Mouse (Mus musculus): ENCODE data around the gene Wnt6. TPM values are rescaled to one million over a fixed set of nuclear protein-coding genes. Genes with fewer than 3 reads are reported as not detected.

Wnt6 gene
- polyA plus RNA-seq, 1 experiment from 2014 or later, result 1.3 TPM

DNA sequence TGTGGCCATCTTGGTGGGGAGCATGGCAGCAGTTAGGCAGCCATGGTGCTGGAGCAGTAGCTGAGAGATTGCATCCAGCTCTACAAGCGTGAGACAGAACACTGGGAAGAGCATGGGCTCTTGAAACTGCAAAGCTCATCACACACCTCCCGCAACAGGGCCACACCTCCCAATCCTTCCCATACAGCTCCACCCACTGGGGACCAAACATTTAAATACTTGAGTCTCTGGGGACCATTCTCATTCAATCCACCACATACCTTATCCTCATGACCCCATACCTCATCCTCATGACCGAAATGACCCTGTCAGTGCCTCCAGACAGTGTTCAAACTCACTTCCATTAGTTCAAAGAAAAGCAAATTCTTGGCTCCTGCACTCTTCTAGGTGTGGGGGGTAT is 61.6 kb downstream of the Wnt6 start:
- H3K9me3 ChIP-seq (replicated peaks), result no peaks in the 10 kb centered on the region
- no peak for ATAC-seq (ENCODE audit: insufficient number of reproducible peaks, low FRiP score)
- no peaks in the 10 kb centered on the region for H3K4me1 ChIP-seq (replicated peaks)
- H3K4me3 ChIP-seq, result no peak overlapping the region
- peaks cover 20% of the 10 kb centered on the region for H3K27me3 ChIP-seq (replicated peaks)
- no peak overlapping the region for H3K4me2 ChIP-seq
- no peak overlapping the region for H3K9ac ChIP-seq
- H3K36me3 ChIP-seq, result no peaks in the 10 kb centered on the region
- no peak overlapping the region for H3K27ac ChIP-seq (ENCODE audit: poor library complexity, severe bottlenecking)
- 70% methylated on average over 3 of the region's 3 CpGs for WGBS

Other genes with a start within 250 kb of the Wnt6 start
- 0.18 and 0.36 TPM in 2 replicates for gene Plcd4, start 229.0 kb upstream of the Wnt6 start, polyA plus RNA-seq (2016; fragmentation: Nextera tagmentation; extraction: Ambion mirVana)
- gene Usp37, start 227.6 kb upstream of the Wnt6 start, polyA plus RNA-seq (2016; fragmentation: Nextera tagmentation; extraction: Ambion mirVana), result 24.7 and 26.8 TPM in 2 replicates
- gene Zfp142, start 183.6 kb upstream of the Wnt6 start, polyA plus RNA-seq (2016; fragmentation: Nextera tagmentation; extraction: Ambion mirVana), result 5.9 and 7.9 TPM in 2 replicates
- 19.0 and 20.1 TPM in 2 replicates for gene Bcs1l, start 183.6 kb upstream of the Wnt6 start, polyA plus RNA-seq (2016; fragmentation: Nextera tagmentation; extraction: Ambion mirVana)
- gene Rnf25, start 170.5 kb upstream of the Wnt6 start, polyA plus RNA-seq (2016; fragmentation: Nextera tagmentation; extraction: Ambion mirVana), result 22.9 and 23.9 TPM in 2 replicates
- gene Stk36, start 170.4 kb upstream of the Wnt6 start, polyA plus RNA-seq (2016; fragmentation: Nextera tagmentation; extraction: Ambion mirVana), result 4.4 and 4.9 TPM in 2 replicates
- 25.1 and 25.8 TPM in 2 replicates for gene Ttll4, start 110.1 kb upstream of the Wnt6 start, polyA plus RNA-seq (2016; fragmentation: Nextera tagmentation; extraction: Ambion mirVana)
- 13.5 and 13.8 TPM in 2 replicates for gene Cyp27a1, start 58.3 kb upstream of the Wnt6 start, polyA plus RNA-seq (2016; fragmentation: Nextera tagmentation; extraction: Ambion mirVana)
- 6.0 and 7.2 TPM in 2 replicates for gene Prkag3, start 22.7 kb upstream of the Wnt6 start, polyA plus RNA-seq (2016; fragmentation: Nextera tagmentation; extraction: Ambion mirVana)
- gene Wnt10a, start 19.6 kb downstream of the Wnt6 start, polyA plus RNA-seq (2016; fragmentation: Nextera tagmentation; extraction: Ambion mirVana), result 0.28 TPM in 1 of 2 replicates, not detected in the other
- not detected in 2 replicates for gene Cdk5r2, start 83.0 kb downstream of the Wnt6 start, polyA plus RNA-seq (2016; fragmentation: Nextera tagmentation; extraction: Ambion mirVana)
- gene Fev, start 113.5 kb downstream of the Wnt6 start, polyA plus RNA-seq (2016; fragmentation: Nextera tagmentation; extraction: Ambion mirVana), result 3.9 and 4.0 TPM in 2 replicates
- not detected in 2 replicates for gene Cryba2, start 121.3 kb downstream of the Wnt6 start, polyA plus RNA-seq (2016; fragmentation: Nextera tagmentation; extraction: Ambion mirVana)
- not detected in 2 replicates for gene Cfap65, start 163.7 kb downstream of the Wnt6 start, polyA plus RNA-seq (2016; fragmentation: Nextera tagmentation; extraction: Ambion mirVana)
- 0.06 and 0.14 TPM in 2 replicates for gene Ihh, start 179.8 kb downstream of the Wnt6 start, polyA plus RNA-seq (2016; fragmentation: Nextera tagmentation; extraction: Ambion mirVana)